Mouse (Mus musculus) liver, embryonic 14.5 days (tissue): ENCODE results near the gene Anpep. TPM values are rescaled to one million over a fixed set of nuclear protein-coding genes. Genes with fewer than 3 reads are reported as not detected.

Source experiments
- ATAC-seq: fragments of 200-750 bp; cut with Nextera tagmentation; 2 replicates; pipeline ENCODE4 v1.8.0; 2017; ENCODE audit warnings: moderate number of reproducible peaks, mild to moderate bottlenecking, moderate library complexity; ENCODE audit not compliant: insufficient read depth
- DNase-seq, 3 experiments: peaks; one replicate each; pipeline ENCODE4 v3.0.0-alpha.2; 2012 to 2013; ENCODE audit warnings: low read depth in 3 of 3, low spot score in 3 of 3
- H3K27ac ChIP-seq: fragments of 300-500 bp; sonication (generic); 2 replicates; pipeline ENCODE4 v1.5.1; 2014; ENCODE audit warnings: moderate library complexity, mild to moderate bottlenecking, control low read depth, inconsistent platforms
- H3K27me3 ChIP-seq: fragments of 300-500 bp; sonication (generic); 2 replicates; pipeline ENCODE4 v1.6.1; 2014; ENCODE audit warnings: mild to moderate bottlenecking, low read length, moderate library complexity; ENCODE audit not compliant: control insufficient read depth, insufficient read depth
- H3K36me3 ChIP-seq: fragments of 300-500 bp; sonication (generic); replicated peaks from 2 replicates; pipeline ENCODE4 v1.6.1; 2014; ENCODE audit warnings: low read depth; ENCODE audit not compliant: control insufficient read depth, insufficient read depth
- H3K4me1 ChIP-seq, 2 experiments: fragments of 200-500 bp in 1 of 2; fragments of 300-500 bp in 1 of 2; sonication (generic) in 1 of 2; replicated peaks; 2 replicates each; pipeline ENCODE4 v1.6.1; 2012 to 2014; ENCODE audit warnings: antibody characterized with exemption in 1 of 2, inconsistent platforms in 1 of 2, low read length in 1 of 2; ENCODE audit not compliant: control insufficient read depth in 2 of 2, insufficient read depth in 2 of 2
- H3K4me2 ChIP-seq: fragments of 300-500 bp; sonication (generic); 2 replicates; pipeline ENCODE4 v1.6.1; 2014; ENCODE audit warnings: low read depth, mild to moderate bottlenecking, control low read depth, moderate library complexity
- H3K4me3 ChIP-seq, 2 experiments: fragments of 200-500 bp in 1 of 2; fragments of 300-500 bp in 1 of 2; sonication (generic) in 1 of 2; 2 replicates each; pipeline ENCODE4 v1.5.1; 2012 to 2014; ENCODE audit warnings: low read depth in 2 of 2, low read length in 2 of 2, mild to moderate bottlenecking in 2 of 2, control low read depth in 1 of 2, inconsistent platforms in 1 of 2, moderate library complexity in 1 of 2; ENCODE audit not compliant: insufficient read depth in 1 of 2
- H3K9ac ChIP-seq: fragments of 300-500 bp; sonication (generic); replicated peaks from 2 replicates; pipeline ENCODE4 v1.6.1; 2014; ENCODE audit warnings: mild to moderate bottlenecking, control low read depth, moderate library complexity
- H3K9me3 ChIP-seq: fragments of 300-500 bp; sonication (generic); 2 replicates; pipeline ENCODE4 v1.6.1; 2016; ENCODE audit warnings: low read length, mixed read lengths; ENCODE audit not compliant: control insufficient read depth
- CTCF ChIP-seq: IDR thresholded peaks from 2 replicates; pipeline ENCODE4 v1.5.1; 2016; ENCODE audit warnings: antibody characterized with exemption, low read depth, control low read depth
- EP300 ChIP-seq: IDR thresholded peaks from 2 replicates; pipeline ENCODE4 v1.6.1; 2016; ENCODE audit warnings: antibody characterized with exemption, low read depth
- WGBS: fragments of 180-500 bp; shearing (Covaris S2); extraction: QIAGEN DNeasy Blood & Tissue Kit; methylation state at CpG from one replicate; pipeline ENCODE4 v1.1.7; 2014; ENCODE audit not compliant: insufficient replicate concordance; 5-methylcytosine and 5-hydroxymethylcytosine counted together
- polyA plus RNA-seq, 2 experiments: library from polyadenylated mRNA; depleted of rRNA in 1 of 2; stranded (reverse) in 1 of 2; unstranded in 1 of 2; fragments of >200 nt; fragmentation: Nextera tagmentation in 1 of 2; extraction: Ambion mirVana in 1 of 2; gene quantifications; 2 replicates each; pipeline versions ENCODE4 v1.2.1 to v1.2.3; 2012 to 2014

Gene Anpep
- polyA plus RNA-seq, 2 experiments = 14.9 to 16.9 TPM

- H3K36me3 ChIP-seq = no peaks in the 10 kb centered on the region
- H3K27me3 ChIP-seq = no peaks in the 10 kb centered on the region
- DNase-seq (no peak), ATAC-seq (no peak)
- H3K9me3 ChIP-seq = no peaks in the 10 kb centered on the region
- H3K9ac ChIP-seq = no peak overlapping the region
- H3K4me2 ChIP-seq = no peak overlapping the region
- H3K4me1 ChIP-seq = peaks cover 0 to 7% of the 10 kb centered on the region in 2 experiments; a peak in 1 of 4 replicates
- 54% methylated on average over 4 of the region's 4 CpGs for WGBS
- no peak for TF ChIP-seq EP300
- no peak for TF ChIP-seq CTCF
- H3K27ac ChIP-seq = no peak overlapping the region
- no peak overlapping the region for H3K4me3 ChIP-seq
Measured at GRCm38 (mm10) chr7:79856305-79856704, 4.6 kb downstream of the Anpep start.

GRCm38 (mm10) chr7:79847456-79848451, 13.1 kb downstream of the Anpep start:
- peak; percentile 23; the same call in 1 of the 2 replicates for ATAC-seq
- Histone ChIP-seq H3K4me1 (peaks cover 0 to 2% of the 10 kb centered on the region in 2 experiments; a peak in 2 of 4 replicates), H3K4me2 (peak overlapping the region; percentile 51), H3K4me3 (peak overlapping the region; percentile 27 to 42), H3K9me3 (no peaks in the 10 kb centered on the region), H3K36me3 (no peaks in the 10 kb centered on the region), H3K27ac (no peak overlapping the region), H3K27me3 (peaks cover 9% of the 10 kb centered on the region; the same call in 1 of the 2 replicates), H3K9ac (no peak overlapping the region)
- no peak for DNase-seq
- 10% methylated on average over 52 of the region's 53 CpGs for WGBS
- TF ChIP-seq EP300 = no peak
- TF ChIP-seq CTCF = no peak

- peaks cover 0 to 2% of the 10 kb centered on the region in 2 experiments; a peak in 2 of 4 replicates for H3K4me1 ChIP-seq
- H3K27me3 ChIP-seq = peaks cover 9% of the 10 kb centered on the region; the same call in 1 of the 2 replicates
- no peak overlapping the region for H3K27ac ChIP-seq
- TF ChIP-seq CTCF (no peak), EP300 (no peak)
- ATAC-seq (no peak), DNase-seq (no peak)
- no peaks in the 10 kb centered on the region for H3K36me3 ChIP-seq
- no peak overlapping the region for H3K4me2 ChIP-seq
- WGBS = 55% methylated on average over 2 of the region's 2 CpGs
- H3K9me3 ChIP-seq = no peaks in the 10 kb centered on the region
- H3K4me3 ChIP-seq = no peak overlapping the region
- no peak overlapping the region for H3K9ac ChIP-seq
Measured at GRCm38 (mm10) chr7:79846342-79846741, 14.5 kb downstream of the Anpep start.

- TF ChIP-seq EP300 = no peak
- no peak for TF ChIP-seq CTCF
- Histone ChIP-seq H3K4me3 (no peak overlapping the region), H3K27me3 (peaks cover 9% of the 10 kb centered on the region; the same call in 1 of the 2 replicates), H3K9ac (no peak overlapping the region), H3K36me3 (no peaks in the 10 kb centered on the region), H3K9me3 (no peaks in the 10 kb centered on the region), H3K27ac (no peak overlapping the region), H3K4me2 (no peak overlapping the region), H3K4me1 (no peaks in the 10 kb centered on the region; a peak in 2 of 4 replicates)
- DNase-seq (no peak), ATAC-seq (0 out of 2 replicates have a peak, but pooled peaks have one; percentile 27)
- 54% methylated on average over 8 of the region's 8 CpGs for WGBS
Measured at GRCm38 (mm10) chr7:79844090-79844802, 16.6 kb downstream of the Anpep start.

GRCm38 (mm10) chr7:79842163-79842562, 18.7 kb downstream of the Anpep start:
- H3K9me3 ChIP-seq = no peaks in the 10 kb centered on the region
- peak; percentile 74 for ATAC-seq
- H3K36me3 ChIP-seq = no peaks in the 10 kb centered on the region
- H3K4me1 ChIP-seq = no peaks in the 10 kb centered on the region; a peak in 2 of 4 replicates
- 69% methylated on average over 7 of the region's 7 CpGs for WGBS
- no peak overlapping the region for H3K27ac ChIP-seq
- H3K27me3 ChIP-seq = no peaks in the 10 kb centered on the region
- H3K9ac ChIP-seq = no peak overlapping the region
- peak overlapping the region; percentile 40 for H3K4me2 ChIP-seq
- peak overlapping the region; percentile 28 for H3K4me3 ChIP-seq
- TF ChIP-seq EP300 = no peak
- no peak for TF ChIP-seq CTCF
- DNase-seq = peak; percentile 10 to 33 (median 29)
